Mouse (Mus musculus) hematopoietic stem cell, adult 5-6 weeks (primary cell): ENCODE results near the gene Sept8. TPM values are rescaled to one million over a fixed set of nuclear protein-coding genes. Genes with fewer than 3 reads are reported as not detected.

Source experiments
- ATAC-seq, 2 experiments: fragments of 125-278 bp in 1 of 2; replicated peaks in 1 of 2; 2 replicates each; pipeline ENCODE4 v1.8.0; 2016 to 2017; ENCODE audit warnings: inconsistent platforms in 2 of 2, mild to moderate bottlenecking in 2 of 2, moderate number of reproducible peaks in 2 of 2, low read depth in 1 of 2, moderate TSS enrichment in 1 of 2; ENCODE audit not compliant: low FRiP score in 2 of 2, poor library complexity in 2 of 2, severe bottlenecking in 2 of 2, insufficient read depth in 1 of 2, low TSS enrichment in 1 of 2
- total RNA-seq: library from RNA; stranded (forward); fragments of 172-1452, 232-1000 nt; gene quantifications from 2 replicates; pipeline ENCODE4 v1.2.3, GENCODE M21; 2017

Sept8 gene
- total RNA-seq = 22.2 and 35.4 TPM in 2 replicates

GRCm38 (mm10) chr11:53519207-53520121 lies at the start of gene Sept8:
Gene Sept8, plus strand, starts transcription at chr11:53519257.
- peak in 1 of 2 experiments; percentile 8; a peak in 1 of 4 replicates for ATAC-seq

GRCm38 (mm10) chr11:53469294-53469967 lies 49.6 kb upstream of the Sept8 start:
- ATAC-seq = 0 out of 4 replicates have a peak, but pooled peaks of 1 of the 2 experiments have one; percentile 3

- peak; percentile 85 to 88 for ATAC-seq
These were observed 48.9 kb upstream of the Sept8 start, which contains the start of gene Gm9837 for GRCm38 (mm10) chr11:53469968-53470695. Gene Gm9837, minus strand, starts transcription at chr11:53470479.

GRCm38 (mm10) chr11:53472709-53473108 lies 46.3 kb upstream of the Sept8 start:
- ATAC-seq = no peak

- no peak for ATAC-seq
These were observed 43.4 kb upstream of the Sept8 start for GRCm38 (mm10) chr11:53475620-53476019.

GRCm38 (mm10) chr11:53477833-53478232 lies 41.2 kb upstream of the Sept8 start:
- no peak for ATAC-seq

- no peak for ATAC-seq
These were observed 40.5 kb upstream of the Sept8 start for GRCm38 (mm10) chr11:53478383-53479170.

GRCm38 (mm10) chr11:53479171-53479782 lies 39.8 kb upstream of the Sept8 start:
- no peak for ATAC-seq

- peak in 1 of 2 experiments; percentile 27; a peak in 2 of 4 replicates for ATAC-seq
These were observed 39.2 kb upstream of the Sept8 start, which contains the start of the genes Gm9945 and Sowaha for GRCm38 (mm10) chr11:53479783-53480301. Gene Gm9945, plus strand, starts transcription at chr11:53480166. Gene Sowaha, minus strand, starts transcription at chr11:53480274.

- no peak; a peak in 1 of 4 replicates for ATAC-seq
These were observed 37.8 kb upstream of the Sept8 start for GRCm38 (mm10) chr11:53481088-53481730.

GRCm38 (mm10) chr11:53483159-53483891 lies 35.7 kb upstream of the Sept8 start:
- no peak for ATAC-seq

- ATAC-seq = no peak
These were observed 33.3 kb upstream of the Sept8 start for GRCm38 (mm10) chr11:53485719-53486118.

- no peak for ATAC-seq
These were observed 32.7 kb upstream of the Sept8 start for GRCm38 (mm10) chr11:53486351-53486750.

- ATAC-seq = peak; percentile 31 to 44; a peak in 2 of 4 replicates
These were observed 32.0 kb upstream of the Sept8 start for GRCm38 (mm10) chr11:53486822-53487594.
